Mouse (Mus musculus): ENCODE measurements around the gene Ubald2.
"Not testable (repeated sequence)": the region's sequence is repeated elsewhere in the genome, so short reads cannot be mapped to it uniquely, and the experiment has no call there.

Gene Ubald2

DNA sequence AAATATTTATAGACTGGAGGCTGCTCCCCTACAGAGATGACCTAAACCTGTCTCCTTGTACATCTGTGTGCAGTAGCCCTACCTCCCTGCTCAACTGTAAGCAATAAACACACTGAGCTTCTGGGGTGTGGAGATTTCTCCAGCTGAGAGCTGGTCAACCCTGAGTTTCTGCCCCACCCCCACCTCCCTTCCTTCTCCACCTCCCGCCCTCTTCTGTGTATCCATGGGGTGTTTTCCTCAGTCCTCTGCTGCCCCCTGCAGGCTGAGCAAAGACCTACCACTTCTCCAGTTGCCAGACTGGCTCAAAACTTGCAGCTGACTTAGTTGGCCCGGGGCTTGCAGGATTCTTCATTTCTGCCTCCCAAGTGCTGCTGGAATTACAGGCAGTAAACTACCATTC, 29.9 kb downstream of the Ubald2 start:
- peak; percentile 82 to 88 for DNase-seq (ENCODE audit: low spot score in 2 of 2)

DNA sequence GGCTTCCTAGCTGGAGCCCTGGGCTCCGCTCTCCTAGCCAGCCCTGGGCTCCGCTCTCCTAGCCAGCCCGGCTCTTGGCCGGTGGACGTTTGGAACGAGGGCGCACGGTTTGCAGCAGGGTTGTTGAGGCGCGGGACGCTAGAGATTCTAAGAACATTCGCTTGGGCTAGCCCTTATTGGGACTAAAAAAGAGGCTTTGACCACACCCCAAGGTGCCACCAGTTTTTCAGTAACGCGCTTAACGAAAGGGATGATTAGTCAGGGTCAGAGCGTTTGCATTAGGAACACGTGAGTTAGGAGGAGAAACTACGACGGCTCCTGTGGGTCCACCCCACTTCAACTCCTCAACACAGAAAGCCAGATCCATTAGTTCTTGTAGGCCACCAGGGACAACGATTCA, 32.2 kb downstream of the Ubald2 start, which contains the start of gene Qrich2:
Gene Qrich2 (minus strand): TSS at position 101 of the 400 bp plus-strand sequence.
- DNase-seq (ENCODE audit: low spot score in 2 of 2): no peak

DNA sequence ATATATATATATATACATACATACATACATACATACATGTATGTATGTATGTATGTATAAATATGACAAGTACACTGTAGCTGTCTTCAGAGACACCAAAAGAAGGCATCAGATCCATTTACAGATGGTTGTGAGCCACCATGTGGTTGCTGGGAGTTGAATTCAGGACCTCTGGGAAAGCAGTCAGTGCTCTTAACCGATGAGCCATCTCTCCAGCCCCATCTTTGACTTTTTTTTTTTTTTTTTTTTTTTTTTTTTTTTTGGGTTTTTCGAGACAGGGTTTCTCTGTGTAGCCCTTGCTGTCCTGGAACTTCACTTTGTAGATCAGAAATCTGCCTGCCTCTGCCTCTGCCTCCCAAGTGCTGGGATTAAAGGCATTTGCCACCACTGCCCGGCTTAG, 34.4 kb downstream of the Ubald2 start:
- DNase-seq (ENCODE audit: low spot score in 2 of 2): not testable (repeated sequence)

DNA sequence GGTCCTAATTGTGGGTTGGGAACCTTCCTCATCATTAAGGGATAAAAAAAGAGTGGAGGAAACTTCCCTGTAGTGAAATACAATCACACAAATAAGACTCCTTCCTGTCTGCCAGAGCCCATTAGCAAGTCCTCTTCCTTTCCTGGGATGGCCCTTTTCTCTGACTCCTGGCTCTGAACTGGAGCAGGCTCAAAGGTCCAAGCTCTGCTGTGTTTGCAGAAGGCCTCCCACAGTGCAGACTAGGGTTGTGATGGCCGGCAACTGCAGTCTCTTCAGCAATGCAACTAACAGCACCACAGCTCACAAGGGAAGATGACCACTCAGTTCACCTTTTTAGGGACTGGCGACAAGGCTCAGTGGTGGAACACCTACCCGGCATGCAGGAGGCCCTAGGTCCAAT, 36.4 kb downstream of the Ubald2 start:
- no peak for DNase-seq (ENCODE audit: low spot score in 2 of 2)

GRCm38 (mm10) chr11:116470896-116471295, 37.0 kb downstream of the Ubald2 start:
- DNase-seq (ENCODE audit: low spot score in 2 of 2): no peak

DNA sequence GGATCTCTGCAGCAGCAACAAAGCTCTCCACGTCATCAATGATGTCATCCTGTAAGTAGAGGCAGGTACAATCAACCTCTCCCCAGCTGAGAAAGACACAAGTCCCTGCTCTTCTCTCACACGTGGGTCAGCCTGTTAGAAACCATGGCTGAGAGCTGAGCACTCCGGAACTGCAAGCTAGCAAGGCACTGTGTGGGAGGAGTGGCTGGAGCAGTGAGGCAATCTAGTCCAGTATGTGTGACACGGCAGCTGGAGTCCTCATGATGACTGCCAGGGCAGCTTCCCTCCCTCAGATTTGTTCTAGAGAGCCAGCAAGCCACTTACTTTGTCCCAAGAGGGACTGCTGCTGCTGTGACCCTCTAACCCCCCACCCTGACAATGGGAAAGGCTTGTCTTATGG, 38.4 kb downstream of the Ubald2 start:
- DNase-seq (ENCODE audit: low spot score in 2 of 2): no peak

- no peak for DNase-seq (ENCODE audit: low spot score in 2 of 2)
Observed at GRCm38 (mm10) chr11:116476041-116476440, 42.1 kb downstream of the Ubald2 start.

- no peak for DNase-seq (ENCODE audit: low spot score in 2 of 2)
Observed at GRCm38 (mm10) chr11:116476696-116477095, 42.8 kb downstream of the Ubald2 start.

DNA sequence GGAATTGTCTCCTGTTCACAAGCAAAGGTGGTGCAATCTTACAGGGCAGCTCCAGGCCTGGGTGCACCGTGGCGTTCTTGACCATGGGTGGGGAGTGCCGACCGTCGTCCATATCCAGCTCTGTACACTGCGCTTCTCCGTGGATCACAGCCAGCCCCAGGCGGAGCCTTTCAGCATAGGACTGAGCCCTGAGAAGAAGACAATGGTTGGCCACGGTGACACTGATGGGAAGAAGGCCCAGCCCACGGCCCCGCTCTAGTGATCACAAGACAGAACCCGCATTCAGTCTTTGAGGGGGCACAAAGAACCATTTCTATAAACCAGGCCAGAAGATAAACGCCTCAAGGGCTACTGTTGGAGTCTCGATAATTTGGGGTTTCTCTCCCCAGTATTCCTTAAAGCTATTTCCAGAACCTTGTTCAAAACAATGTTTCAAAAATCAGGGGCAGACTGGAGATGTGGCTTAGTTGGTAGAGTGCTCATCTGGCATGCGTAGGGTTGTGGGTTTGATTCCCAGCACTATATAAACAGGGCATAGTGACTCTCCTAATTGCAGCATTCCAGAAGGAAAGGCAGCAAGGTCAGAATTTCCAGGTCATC, 43.4 kb downstream of the Ubald2 start:
- no peak for DNase-seq (ENCODE audit: low spot score in 2 of 2)

DNA sequence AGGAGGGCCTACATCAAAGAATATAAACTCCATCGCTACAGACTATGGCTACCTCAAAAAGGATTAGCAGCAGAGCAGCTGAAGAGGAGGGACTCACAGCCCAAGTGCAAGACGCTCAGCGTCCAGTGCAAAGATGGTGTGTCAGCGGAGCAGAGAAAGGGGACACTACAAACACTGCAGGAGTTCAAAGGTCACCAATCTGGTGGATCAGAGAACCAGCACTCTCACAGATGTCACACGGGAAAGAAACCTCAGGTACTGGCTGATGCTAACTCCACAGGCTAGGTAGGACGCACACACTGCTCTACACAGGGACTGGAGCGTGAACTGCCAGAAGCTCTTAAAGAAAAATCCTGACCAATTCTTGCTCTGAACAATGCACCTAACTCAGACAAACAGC, 45.1 kb downstream of the Ubald2 start:
- no peak for DNase-seq (ENCODE audit: low spot score in 2 of 2)

- DNase-seq (ENCODE audit: low spot score in 2 of 2): no peak
Observed at GRCm38 (mm10) chr11:116479832-116480231, 45.9 kb downstream of the Ubald2 start.

- no peak for DNase-seq (ENCODE audit: low spot score in 2 of 2)
Observed at GRCm38 (mm10) chr11:116480975-116481374, 47.1 kb downstream of the Ubald2 start.

- DNase-seq (ENCODE audit: low spot score in 2 of 2): no peak
Observed at GRCm38 (mm10) chr11:116481776-116482175, 47.9 kb downstream of the Ubald2 start.

DNA sequence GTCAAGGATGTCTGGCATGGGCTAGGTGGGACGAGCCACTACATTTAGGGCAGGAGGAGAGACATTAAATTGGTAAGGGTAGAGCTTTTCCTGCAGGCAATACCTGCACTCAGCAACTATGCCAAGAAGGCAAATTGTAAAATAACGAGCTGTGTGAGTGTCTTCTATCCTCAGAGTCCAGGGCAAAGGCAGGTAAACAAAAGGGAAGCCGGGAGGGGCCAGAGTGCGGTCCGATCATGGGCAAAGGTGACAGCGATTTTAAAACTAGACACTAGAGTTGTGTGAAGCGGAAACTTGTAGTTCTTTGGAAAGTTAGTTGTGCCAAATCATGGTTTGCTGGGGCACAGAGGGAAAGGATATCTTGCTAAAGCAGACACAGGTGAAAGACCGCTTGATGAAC, 50.4 kb downstream of the Ubald2 start:
- no peak for DNase-seq (ENCODE audit: low spot score in 2 of 2)

GRCm38 (mm10) chr11:116488207-116488606, 54.3 kb downstream of the Ubald2 start:
- DNase-seq (ENCODE audit: low spot score in 2 of 2): no peak

Data from urinary bladder, postnatal 36 days (tissue).